Mouse (Mus musculus) naive thymus-derived CD4-positive, alpha-beta T cell, adult 2 months (primary cell): ENCODE measurements around the gene St3gal5.
A peak's percentile ranks its signal among the peaks of the same experiment; 100 is the strongest.

Experiments used
- DNase-seq: peaks from one replicate; pipeline ENCODE4 v3.0.0-alpha.2; 2011; ENCODE audit warnings: low read depth

Gene St3gal5

DNA sequence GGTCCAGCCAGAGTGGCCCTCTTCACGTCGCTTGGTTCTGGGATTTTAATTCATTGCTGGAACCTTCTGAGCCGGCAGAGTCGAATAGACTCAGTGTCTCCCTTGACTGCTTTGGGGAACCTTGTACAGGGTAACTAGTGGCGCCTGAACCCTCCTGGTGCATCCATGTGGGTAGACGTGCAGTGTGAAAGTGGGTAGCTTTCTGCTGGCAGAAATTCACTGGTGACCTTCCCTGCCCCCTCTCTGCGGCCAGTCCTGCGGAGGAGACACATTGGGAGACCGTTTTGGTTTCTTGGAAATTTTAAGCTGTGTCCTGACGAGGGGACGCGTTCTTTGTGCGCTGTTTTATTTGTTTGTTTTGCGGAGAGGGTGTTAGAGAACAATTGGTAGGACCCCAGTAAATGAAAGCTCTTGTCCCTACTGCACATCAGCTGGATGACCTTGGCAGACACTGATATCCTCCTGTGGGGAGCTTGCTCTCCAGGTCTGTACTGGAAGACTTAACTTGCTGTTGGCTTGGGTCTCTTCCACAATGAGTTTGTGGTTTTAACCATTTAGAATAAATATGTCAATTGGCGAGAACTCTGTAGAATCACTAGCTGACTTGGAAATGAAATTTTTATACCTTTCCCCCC lies 746 bp downstream of the St3gal5 start:
- DNase-seq = peak; percentile 58

DNA sequence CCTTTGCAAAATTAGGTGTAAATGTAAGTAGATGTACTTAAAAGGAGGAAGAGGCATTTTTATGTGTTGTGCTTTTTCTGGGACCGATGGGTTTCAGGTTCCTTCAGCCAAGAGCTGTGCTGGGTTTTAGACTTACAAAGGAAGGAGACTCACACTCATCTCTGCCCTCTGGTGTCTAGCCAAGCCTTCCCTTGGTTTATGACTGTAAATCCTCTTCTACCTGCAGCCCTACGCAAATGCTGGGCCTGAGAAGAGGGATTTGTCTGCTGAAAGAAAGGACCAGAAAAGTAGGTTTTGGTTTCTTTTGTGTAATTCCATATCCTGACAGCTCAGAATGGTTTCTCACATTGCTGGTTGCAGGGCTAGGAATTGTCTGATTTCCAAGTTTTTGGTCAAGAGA lies 1.3 kb downstream of the St3gal5 start:
- DNase-seq = peak; percentile 46

DNA sequence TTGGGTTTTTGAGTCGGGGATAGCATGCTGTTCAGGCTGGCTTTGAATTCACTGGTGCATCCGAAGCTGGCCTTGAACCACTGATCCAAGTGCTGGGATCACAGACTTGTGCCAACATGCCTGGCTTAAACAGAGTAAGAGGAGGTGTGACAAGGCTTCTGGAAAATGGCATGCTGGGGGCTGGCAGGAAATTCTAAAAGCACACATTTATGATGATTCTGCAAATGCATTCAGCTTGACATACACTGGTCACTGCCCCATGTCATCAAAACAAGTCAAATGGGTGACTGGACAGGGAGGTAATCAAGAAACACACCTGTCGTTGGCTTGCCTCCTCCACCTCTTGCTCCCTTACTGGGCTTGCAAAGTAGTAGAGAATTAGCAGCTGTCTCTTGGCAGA lies 1.9 kb downstream of the St3gal5 start:
- DNase-seq = no peak

- DNase-seq = no peak
These were observed 2.8 kb downstream of the St3gal5 start for GRCm38 (mm10) chr6:72100171-72100570.

DNA sequence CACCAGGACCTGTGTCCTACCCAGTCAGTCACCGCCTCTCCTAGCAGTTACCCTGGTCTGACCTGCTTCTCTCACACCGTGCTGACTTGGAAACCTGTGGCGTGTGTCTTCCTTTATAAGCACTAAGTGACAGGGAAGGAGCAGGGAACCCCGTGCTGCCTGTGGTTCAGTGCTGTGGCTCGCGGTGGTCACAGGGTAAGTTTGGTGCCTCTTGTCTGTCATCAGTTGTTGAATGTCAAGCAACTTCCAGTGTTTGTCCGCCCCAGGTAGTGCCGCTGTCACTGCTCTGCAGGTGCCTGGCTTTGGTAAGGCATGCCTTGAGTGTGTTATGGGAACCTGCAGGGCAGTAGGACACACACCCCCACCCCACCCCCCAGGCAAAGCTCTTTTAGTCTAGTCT lies 3.5 kb downstream of the St3gal5 start:
- DNase-seq = no peak

DNA sequence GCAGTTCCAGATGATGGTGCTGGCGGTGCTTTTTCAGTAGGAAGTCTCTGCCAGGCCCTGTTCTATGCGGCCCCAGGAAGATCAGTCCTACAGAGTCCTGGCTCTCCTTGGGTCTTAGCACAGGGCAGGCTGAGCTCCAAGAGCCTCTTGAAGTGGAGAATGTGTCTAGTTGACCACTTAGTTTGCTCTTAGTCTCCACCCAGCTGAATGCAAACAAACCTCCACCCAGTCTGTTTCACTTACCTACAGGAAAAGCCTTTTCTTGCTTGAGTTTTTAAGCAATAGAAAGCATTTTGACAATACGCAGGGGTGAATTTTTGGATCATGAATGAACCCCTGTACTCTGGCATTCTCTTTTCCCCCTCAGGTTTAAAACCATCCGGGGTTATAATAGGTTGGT lies 4.0 kb downstream of the St3gal5 start:
- DNase-seq = no peak

DNA sequence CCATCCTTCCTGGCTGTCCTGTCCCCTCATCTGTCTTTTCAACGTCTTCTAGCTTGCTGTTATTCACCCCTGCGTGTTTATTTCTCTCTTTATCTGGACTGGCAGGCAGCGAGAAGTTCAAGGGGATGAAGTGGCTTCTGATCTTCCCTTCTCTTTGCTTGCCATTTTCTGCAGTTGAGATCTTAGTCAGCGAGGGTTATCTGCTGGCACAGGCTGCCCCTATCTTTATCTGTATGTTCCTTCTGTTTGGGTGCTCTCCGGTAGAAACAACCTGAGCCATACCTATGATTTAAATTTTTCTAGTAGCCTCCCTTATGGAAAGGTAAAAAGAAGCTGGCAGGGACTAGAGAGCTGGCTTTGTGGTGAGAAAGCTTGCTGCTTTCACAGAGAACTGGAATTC lies 4.7 kb downstream of the St3gal5 start:
- no peak for DNase-seq

DNA sequence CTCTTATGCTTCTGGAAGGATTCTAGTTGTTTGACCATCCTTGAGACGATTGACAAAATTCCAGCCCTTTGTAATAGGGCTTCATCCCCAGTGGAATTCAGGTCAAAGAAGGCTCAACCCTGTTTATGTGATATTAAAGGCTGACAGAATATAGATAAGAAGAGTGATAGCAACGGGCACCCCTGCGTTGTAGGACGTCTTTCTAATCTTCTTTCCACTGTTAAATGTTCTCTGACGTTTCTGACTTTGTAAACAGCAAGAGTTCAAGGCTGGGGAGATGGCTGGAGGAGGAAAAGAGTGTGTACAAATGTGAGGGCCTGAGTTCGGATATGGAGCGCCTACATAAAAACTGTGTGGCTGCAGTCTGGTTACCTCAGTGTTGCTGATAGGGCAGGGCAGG lies 7.1 kb downstream of the St3gal5 start:
- DNase-seq = no peak

GRCm38 (mm10) chr6:72108941-72109892 lies 11.8 kb downstream of the St3gal5 start:
- DNase-seq = no peak

GRCm38 (mm10) chr6:72110577-72110976 lies 13.2 kb downstream of the St3gal5 start:
- no peak for DNase-seq

DNA sequence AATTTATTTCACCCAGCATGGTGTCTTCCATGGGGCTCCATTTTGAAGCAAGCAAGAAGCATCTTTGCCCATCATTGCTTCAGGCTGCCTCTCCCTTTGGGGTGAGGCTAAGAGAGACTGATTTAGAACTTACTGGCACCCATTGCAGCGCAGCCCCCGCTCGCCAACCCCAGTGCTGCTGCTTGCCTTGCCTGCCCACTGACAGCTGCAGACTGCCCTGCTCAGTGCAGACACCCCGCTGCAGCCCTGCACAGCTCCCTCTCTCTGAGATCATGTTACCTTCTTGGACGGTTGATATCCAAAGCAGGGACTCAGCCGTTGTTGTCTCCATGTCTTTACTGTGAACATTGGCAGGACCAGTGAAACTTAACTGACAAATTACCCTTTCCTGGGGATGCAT lies 15.2 kb downstream of the St3gal5 start:
- no peak for DNase-seq

DNA sequence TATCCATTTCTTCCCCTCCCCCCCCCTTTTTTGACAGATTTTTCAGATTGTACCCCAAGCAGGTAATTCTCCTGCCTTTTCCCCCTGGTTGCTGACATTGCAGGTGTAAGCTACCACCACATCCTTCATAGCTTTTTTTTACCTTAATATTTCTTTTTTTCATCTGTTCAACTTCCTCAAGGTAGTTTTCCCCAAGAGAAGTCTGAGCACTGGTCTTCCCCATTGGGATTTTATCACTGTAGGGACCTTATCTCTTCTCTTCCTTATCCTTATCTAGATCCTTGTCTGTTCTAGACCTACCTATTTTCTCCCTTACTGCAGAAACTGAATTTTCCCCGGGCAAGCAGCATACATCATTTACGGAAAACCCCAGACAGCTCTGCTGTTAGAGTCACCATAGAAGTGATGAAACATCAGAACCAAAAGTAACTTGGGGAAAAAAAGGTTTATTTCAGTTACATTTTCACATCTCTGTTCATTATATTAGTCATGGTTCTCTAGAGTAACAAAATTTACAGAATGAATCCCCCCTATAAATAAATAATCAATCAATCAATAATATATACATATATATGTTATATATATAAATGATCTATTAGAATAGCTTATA lies 15.8 kb downstream of the St3gal5 start:
- no peak for DNase-seq

DNA sequence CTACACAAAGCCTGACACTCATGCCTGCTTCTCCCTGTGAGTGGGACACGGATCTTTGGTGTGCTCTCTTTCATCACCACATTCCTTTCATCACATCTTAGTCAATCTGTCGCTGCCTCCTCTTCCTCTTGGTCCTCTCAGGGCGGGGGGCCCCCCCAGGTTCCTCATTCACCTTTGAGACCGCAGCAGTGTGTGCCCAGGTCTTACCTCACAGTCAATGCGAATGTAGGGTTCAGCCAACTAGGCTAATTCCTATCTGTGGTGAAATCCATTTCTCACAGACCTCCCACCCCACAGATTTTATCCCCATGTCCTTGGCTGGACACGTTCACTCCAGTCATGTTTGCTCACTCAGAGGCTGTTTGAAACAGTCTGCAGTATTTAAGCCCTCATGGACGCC lies 17.5 kb downstream of the St3gal5 start:
- no peak for DNase-seq

DNA sequence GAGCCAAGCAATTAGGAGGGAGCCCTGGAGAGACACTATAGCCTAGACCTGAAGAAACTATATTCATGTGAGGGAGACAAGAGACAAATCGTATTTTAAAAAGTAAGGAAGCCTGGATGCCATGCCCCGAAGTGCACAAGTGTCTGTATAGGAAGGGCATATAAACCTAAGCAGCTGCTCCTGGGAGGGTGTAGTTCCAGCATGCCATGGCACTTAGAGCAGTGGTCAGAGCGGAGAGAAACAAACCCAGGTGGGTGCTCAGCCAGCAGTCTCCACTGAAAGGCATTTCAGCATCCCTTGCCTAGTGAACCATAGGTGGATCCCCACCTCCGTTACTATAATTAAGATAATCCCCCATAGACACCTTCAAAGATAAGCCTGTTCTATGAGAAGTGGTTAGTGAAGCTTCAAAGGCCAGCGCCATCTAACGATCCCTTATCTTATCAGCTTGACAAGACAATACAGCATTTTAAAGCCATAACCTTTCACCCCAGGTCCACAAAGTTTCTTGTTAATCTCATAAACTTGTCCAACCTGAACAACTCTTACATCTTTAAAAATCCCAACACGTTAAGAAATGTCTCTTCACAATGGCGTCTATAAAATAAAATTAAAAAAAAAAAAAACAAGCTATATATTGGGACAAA lies 20.1 kb downstream of the St3gal5 start:
- no peak for DNase-seq

DNA sequence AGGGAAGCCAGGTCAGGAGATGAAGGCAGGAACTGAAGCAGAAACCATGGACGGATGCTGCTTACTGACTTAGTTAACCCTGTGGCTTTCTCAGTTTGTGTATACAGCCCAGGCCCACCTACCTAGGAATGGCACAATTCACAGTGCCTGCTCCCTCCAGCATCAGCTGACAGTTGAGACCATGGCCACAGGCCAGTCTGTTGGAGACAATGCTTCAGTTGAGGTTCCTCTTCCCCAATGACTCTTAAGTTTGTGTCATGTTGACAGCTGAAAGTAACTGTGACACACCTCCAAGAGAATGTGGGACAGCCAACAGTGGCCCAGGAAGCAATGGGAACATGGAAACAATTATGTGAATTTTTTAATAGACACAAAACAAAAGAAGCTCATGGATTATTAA lies 22.5 kb downstream of the St3gal5 start:
- no peak for DNase-seq

- no peak for DNase-seq
These were observed 23.9 kb downstream of the St3gal5 start for GRCm38 (mm10) chr6:72121301-72121700.

DNA sequence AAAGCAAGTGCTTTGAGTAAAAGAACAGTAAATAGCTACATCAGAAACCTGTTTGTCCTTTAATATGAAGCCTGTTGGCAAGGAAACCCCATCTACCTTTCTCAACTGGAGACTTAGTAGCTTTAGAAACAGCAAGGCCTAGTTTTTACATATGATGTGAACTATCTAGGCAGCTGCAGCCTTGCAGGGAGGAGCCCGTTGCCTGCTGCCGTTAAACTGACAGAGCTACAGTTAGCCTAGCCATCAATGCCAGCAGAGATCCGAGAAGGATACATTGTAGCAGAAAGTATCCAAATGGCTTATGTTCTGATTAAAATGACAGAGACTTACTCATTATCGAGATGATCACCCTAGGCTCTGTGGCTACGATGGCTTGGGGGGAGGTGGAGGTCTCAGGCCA lies 25.1 kb downstream of the St3gal5 start:
- DNase-seq = no peak

DNA sequence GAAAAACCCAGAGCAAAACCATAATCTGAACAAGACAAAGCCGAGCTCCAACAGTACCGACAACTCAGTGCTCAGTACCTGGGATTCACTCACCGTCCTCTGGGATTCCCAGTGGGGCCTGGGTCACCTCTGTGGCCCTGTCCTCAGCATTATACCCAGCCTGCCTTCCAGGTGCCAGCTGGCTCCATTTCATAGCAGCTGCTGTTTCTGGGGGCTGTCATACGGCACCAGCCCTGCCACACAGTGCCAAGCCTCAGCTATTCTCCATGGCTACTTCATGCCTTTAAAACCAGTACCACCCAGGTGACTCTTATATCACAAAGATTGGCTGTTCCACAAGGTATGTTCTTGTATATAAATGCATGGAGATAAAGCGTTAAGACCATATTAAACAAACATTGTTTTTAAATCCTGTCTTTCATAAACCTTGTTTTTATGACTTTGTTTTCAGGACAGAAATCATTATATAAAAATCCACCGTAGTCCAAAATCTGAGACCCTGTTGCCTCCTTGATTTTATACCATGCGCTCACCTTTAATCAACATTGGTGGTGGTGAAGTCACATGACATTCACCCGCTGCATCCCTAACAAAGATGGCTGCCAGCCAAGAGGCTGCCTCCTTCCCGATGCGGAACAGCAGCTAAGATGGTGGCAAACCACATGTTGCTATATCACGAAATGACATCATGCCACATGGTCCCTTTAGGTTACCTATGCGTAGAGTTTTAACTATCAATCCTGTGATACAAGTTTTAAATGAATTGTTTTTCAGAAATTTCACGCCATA lies 27.1 kb downstream of the St3gal5 start:
- DNase-seq = no peak

DNA sequence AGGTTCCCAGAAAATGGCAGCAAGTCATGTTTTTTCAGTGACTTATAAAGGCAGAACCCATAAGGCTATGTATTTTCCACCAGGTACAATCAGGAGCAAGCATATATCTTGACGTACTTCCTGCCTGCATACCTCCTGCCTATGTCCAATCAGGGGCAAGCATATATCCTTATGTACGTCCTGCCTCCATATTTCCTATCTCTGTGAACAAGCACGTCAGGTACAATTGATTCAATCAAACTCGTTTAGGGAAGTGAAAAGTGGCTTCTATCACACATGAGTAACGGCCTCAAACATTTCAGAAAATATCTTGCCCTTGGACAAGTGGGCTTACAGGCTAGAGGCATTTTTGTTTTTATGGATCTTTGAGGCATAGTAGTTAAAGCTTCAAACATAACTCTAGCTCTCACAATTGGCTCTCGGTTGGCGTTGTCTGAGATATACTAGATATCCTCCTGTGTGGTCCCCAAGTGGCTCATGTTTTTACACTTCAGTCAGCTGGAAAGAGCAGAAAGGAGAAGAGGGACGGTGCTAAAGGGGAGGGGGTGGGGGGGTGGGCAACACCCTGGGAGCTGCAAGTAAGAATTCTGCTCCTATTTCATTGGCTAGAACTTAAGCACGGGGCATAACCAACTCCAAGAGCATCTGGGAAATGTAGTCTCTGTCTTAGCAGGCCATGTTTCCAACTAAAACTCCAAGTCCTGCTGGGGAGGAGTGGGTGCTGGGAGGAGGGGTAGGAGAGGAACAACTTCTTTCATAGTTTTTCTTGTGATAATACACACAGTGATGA lies 28.9 kb downstream of the St3gal5 start:
- DNase-seq = no peak

- DNase-seq = no peak
These were observed 32.7 kb downstream of the St3gal5 start for GRCm38 (mm10) chr6:72130056-72130455.

DNA sequence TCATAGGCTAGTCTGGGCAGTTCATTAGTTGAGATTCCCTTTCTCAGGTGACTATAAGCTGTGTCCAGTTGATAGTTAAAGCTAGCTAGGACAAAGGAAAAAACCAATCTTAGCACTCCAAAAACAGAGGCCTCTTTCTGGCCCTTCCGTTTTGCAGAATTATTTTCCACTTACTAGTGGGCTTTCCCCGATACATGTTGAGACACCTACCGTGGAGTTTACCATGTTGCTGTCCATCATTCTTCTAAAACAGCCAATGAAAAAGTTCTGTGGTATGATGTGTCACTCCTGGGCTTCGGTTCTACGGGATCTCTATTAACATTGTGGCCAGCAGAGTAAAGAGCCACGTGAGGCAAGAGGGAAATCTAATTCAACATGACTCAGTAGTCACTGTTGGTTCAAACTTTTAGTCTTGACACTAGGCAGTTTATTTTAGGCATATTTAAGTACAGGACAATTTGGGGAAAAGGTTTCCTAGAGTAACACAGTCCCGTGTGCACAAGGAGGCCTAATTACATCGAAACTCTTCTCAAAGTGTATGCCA lies 35.4 kb downstream of the St3gal5 start:
- DNase-seq = no peak
